Comparison of ENCODE assay signal across 16 mouse cellular contexts in genomic region chr3:135614376-135614775, GRCm38 (mm10).
"Had no signal": no experiment of that assay in that cellular context is flagged by ENCODE, and none has a peak within 500 bp of the region (broad histone marks: within the 10 kb centered on the region; RNA-seq: fewer than 3 reads in every experiment).

No protein-coding gene starts in this region.

- H3K27ac ChIP-seq: neural tube, embryonic 13.5 days; neural tube, embryonic 15.5 days; stomach, embryonic 15.5 days; stomach, postnatal 0 days had no signal

- H3K9me3 ChIP-seq: neural tube, embryonic 13.5 days; neural tube, embryonic 15.5 days; stomach, embryonic 15.5 days had no signal

- H3K4me3 ChIP-seq: neural tube, embryonic 13.5 days; neural tube, embryonic 15.5 days; stomach, embryonic 15.5 days had no signal

- DNase-seq: retina, postnatal 1 day; right cerebral cortex, adult 18-20 months; right cerebral cortex, postnatal 14 days; right cerebral cortex, postnatal 25 days; right cerebral cortex, postnatal 4 days; spleen, adult 18-20 months; thymus, adult 18-20 months; thymus, adult 2 months; thymus, postnatal 14 days; thymus, postnatal 25 days; thymus, postnatal 36 days; thymus, postnatal 4 days had no signal

- H3K4me1 ChIP-seq: neural tube, embryonic 13.5 days; stomach, embryonic 15.5 days had no signal

- H3K4me2 ChIP-seq: neural tube, embryonic 13.5 days; neural tube, embryonic 15.5 days; stomach, embryonic 15.5 days had no signal

- H3K27me3 ChIP-seq: neural tube, embryonic 13.5 days; neural tube, embryonic 15.5 days; stomach, embryonic 15.5 days had no signal

- H3K9ac ChIP-seq: neural tube, embryonic 13.5 days; neural tube, embryonic 15.5 days; stomach, embryonic 15.5 days had no signal
